Mouse (Mus musculus): ENCODE measurements at regions not wholly inside any gene's neighbourhood (a gene's known extent, or its start where the extent isn't known, plus 50 kb on each side); places are given as distances from the start of the nearest gene placed in this dataset.

DNA sequence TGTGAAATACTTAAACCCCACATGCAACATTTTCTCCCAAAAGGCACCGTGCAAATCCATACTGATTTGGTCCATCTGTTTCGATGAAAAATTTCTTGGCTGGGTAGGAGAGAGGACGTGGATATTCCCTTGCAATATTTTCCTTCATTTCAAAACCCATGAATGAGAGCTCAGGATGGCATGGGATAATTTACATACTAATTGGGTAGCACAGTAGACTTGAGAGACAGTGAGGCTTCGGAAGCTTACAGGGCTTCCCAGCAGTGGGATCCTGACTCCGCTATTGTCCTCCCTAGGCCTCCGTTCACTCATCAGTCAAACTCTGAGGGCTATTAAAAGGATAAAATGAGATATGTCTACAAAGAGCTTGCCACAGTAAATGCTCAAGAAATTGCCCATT is 59.8 kb downstream of the Sox3 start:
- DNase-seq, result no peak

DNA sequence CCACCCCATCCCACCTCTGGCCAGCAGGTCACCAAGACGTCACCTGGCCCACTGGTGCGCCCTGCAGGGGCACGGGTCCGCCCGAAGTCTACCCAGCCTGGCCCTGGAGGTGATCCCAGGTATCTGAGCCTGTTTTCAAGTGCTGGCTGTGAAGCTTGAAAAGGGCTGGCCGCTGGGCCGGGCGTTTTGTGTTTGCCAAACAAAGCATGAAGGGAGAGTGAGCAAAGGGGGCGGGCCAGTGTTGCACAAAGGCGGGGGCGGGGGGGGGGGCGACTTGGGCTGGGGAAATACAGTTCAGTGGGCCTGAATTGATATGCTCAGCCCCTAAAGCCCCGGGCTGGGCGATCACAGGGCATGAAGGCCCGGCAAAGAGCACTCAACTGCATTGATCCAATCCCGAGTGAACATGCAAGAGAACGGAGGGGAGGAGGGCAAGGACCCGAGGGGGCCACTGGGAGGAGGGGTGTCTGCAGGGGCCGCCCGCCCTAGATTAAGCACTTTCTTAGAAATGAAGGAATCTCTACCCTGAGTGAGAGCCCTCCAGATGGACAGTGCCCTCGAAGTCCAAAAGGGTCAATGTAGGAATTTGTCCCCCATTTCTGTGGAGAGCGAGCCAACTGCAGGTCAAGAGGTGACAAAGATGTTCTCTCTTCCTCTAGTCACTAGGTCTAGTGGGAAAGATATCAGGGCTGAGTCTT is 61.8 kb downstream of the Sox3 start:
- DNase-seq, result no peak

DNA sequence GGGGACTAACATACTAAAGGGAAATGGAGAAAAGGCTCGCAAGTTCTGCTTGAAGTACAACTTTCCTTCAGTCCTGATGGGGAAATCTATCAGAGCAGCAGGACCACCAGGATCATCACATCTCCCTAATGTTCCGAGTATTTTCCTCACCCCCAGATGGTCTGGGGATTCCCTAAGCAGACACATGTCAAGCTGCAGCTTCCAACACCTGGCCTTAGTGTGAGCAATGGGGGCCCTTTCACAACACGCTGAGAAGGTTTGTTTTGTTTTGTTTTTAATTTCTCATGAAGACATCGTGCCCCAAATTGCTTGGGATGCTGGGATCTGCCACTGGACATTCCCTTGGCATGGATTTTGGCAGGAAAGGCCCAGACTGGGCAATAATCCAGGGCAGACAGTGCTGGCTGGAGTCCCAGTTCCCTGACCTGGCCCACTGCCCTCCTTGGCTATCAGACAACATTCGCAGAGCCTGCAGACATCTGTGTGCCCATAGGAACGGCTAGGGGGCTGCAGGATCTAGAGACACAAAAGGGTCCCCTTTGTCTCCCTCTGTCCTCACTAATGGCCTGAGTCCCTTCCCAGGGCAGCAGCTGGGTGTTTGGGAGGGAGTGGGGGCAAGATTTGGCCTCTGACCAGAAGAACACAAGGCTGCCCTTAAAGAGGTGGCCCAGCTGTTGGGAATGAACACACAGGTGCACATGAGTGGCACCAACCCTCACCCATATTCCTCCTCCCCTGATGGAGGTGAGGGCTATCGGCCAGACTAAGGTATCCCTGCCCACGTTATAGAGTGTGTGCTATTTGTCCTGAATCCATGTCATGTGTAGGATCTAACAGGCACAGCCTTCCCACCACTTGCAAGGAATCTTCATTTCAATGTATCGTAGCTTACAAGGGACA is 67.8 kb downstream of the Sox3 start:
- DNase-seq, result peak; percentile 68

DNA sequence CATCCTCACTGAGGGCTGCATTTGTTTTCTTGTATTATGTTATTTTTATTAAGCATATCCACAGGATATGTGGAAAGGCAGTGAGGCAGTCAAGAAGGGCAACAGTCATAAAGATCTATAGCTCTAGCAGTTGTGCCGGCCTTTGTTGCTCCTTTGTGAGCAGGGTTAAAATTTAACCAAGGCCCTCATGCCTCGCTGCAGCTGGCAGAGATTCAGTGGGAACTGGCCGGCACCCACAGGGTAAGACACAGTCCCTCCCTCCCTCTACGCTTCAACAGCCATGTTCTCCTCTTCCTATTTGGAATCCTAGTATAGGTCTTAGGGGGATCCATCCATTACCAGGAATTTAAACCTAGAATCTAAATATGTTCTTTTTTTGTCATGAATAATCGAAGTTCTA is 94.7 kb downstream of the Sox3 start:
- peak; percentile 45 for DNase-seq

DNA sequence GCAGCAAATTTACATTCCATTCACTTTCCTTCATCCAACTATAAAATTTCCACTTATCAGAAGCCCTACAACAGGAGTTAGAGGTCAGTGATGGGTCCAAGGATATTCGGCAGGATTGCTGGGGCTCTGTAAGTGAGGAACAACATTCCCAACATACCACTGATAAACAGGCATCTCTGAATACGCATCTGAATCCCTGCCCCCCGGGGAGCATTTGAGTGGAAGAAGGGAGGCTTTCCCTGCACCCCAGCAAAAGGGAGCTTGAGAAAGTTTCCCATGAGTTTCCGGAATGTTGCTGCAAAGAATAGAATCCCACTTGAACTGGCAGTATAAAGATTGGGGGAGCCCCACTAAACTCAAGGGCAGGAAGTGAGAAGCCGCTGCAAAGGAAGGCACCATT is 112.5 kb downstream of the Sox3 start:
- no peak for DNase-seq

DNA sequence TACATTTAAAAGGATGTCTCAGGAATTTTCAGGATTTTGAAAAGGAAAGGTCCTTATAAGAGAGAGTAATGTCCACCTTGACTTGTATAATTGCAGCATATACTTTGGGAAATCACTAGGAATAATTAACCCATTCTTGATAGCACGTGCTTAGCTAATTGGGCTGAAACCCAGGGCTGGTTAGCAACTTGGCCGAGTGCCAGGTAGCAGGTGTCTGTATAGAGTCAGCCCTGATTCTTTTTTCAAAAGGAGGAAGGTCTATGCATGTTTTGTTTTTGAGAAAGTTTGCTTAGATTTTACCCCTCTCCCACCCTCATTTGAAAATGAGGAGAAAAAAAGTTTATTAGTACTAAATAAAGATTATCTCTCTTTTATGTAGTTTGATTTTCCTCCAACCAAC is 113.1 kb downstream of the Sox3 start:
- no peak for DNase-seq

DNA sequence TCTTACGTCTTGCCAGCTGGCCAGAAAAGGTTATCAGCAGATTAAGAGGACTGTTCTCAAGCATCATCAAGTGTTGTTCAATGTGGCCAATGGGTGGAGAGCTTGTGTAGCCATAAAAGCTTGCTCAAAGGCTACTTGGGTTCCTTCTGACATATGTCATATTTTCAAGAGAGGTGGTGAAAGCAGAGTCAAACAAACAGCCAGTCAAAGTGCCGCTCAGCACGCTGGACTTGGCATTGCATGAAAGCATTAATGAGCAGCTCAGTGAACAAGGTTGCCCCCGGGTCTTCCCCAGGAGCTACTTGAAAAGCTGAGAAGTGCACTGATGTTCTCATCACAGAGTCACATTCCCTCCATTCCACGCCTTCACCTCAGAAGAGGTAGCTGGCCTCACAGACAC is 119.6 kb downstream of the Sox3 start:
- no peak for DNase-seq

DNA sequence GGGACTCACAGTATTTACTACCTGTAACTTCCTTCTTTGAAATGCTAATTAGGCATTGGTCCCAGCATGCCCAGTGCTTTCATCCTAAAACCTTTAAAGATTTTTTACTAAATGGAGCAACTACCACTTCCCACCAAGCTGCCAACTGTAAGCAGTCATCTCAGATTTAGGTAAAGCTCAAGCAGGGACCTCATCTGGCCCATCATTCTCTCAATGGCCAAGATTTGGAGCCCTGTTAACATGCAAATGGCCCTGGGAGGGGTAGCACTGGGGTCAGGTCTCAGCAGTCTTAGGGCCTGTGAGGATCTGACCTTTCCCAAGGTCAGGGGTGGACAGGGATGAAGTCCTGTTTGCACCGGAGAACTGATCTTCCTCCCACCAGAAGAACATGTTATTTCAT is 120.8 kb downstream of the Sox3 start:
- no peak for DNase-seq

DNA sequence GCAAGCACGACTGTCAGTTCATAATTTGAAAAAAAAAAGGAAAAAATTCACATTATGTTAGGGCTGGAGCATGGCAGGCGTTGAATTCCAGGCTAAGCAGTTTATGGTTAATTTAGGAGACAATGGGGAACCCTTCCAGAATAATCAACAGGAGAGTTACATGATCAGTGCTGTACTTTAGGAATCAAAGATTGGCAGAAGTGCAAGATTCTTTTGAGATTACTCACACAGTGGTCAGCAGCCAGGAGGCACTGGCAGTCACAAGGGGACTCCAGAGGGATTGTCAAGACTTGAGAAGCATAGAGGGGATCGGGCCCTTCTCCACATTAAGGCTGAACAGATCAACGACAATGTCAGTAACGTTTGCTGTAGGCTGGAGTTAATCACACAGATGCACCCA is 142.8 kb downstream of the Sox3 start:
- no peak for DNase-seq

DNA sequence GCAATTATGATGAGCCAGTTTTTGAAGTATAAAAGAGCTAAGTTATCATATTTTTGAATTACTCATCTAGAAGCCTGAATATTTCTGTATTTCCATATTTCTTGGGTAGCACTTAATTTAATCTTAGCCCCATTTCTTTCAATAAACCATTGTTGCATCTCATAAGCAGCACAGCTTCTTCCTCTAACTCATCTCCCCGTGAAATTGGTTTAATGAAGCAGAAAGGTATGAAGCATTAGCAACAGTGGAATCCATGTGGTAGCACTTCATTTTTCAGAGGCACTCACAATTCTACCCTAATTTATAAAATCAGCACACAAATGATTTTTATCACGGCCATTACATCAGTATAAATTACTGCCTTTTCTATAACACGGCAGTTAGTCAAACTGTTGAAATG is 149.3 kb downstream of the Sox3 start:
- DNase-seq, result no peak

DNA sequence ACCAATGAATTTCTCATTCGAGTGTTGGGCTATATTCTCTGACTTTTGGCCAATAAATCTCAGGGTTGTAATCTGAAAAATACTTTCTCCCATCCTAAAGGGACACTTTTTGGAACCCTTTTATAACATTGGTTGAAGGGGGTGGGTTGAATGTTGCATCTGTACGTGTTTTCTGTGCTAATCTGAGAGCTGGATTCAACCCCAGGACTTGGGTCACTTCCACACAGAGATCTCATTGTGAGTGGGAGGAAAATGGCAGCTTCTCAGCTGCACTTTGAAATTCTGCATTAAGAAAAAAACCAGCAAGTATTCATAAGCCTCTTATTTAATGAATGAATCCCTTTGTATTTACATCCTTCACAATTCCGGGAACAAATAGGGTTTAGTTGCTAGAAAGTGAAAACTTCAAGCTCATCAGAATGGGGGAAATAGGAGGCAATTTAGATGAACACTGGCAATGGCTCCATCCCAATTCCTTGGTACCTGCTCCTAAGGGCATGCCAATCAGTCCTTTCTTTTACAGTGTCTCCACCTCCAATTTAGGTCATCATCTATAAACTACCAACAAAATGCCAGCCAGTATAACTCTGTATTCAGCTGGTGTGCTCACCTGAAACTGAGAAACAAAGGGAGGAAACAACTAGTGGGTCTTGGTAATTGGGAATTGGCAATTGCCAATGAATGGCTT is 150.1 kb downstream of the Sox3 start:
- DNase-seq, result no peak

DNA sequence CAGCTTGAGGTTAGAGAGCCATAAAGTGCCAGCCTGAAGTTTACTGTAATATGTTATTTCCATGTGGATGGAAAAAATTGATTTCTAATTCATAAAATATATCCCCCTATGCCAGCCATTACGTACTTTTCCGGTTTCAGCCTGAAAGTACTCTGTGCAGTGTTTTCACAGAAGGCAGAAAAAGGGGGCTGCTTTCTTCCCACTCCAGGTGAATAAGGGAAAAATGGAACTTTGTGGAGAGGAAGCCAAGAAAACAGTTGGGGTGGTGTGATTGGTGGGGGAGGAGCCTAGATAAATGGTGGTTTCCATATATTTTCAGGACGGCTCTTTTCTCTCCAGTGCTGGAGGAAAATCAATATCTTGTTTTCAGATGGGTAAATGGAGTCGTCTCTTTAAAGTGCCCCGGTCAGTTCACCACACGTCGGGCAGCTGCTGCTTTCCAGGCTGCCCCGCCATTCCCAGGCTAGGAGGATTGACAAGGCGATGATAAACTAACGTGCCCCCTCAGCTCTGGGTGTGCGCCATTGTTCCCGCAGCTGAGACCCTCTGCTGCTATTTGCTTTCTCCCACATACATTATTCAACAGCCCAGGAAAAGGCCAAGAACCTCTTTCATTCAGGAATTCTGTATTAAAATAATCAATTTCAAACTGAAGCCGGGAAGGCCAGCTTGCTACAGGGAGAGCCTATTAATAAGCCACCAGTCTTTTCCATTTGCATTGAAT is 127.1 kb upstream of the Atp11c start:
- DNase-seq, result no peak

DNA sequence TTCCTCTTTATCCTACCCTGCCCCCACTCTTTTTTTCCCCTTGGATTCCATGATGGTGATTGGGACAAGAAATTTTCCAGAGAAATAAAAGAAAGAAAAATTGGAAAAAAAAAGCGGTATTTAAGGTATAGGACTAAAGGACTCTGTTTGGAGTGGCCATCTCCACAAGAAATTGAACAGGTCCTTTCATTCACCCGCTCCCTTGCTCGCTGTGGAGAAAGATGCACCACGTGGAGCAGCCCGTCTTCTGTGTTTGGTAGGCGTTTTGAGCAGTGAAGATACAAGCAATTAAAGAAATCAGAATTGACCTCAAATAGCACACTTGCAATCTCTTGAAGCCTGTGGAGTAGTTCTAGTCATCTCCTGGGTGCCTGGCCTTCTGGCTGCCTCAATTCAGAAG is 126.3 kb upstream of the Atp11c start:
- DNase-seq, result no peak

DNA sequence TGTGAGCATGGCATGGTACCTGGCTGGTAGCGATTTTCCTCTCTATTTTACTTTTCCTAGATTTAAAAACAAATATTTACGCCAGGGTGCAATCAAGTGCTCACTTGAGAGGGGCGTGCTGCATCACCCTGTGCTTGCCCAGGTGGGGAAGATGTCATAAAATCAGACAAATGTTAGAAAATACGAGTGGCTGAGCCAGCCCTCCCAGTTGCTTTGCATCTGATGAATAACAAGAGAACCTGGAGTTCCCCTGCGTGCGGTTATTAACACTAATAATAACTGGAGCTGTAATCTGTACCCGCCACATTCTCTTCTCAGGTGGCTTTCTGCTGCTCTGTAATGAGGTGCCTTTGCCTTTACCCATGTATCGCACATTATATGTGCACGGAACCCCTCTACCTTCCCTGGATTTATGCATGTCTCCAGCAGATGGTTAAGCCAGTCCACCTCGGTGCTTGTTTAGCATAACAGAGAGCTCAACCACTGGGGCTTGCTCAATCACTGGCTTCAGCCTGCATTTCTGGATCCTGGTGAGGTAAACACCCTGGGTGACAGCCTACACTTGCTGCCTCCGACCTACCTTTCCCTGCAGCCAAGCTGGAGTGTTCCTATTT is 125.8 kb upstream of the Atp11c start:
- DNase-seq, result no peak

DNA sequence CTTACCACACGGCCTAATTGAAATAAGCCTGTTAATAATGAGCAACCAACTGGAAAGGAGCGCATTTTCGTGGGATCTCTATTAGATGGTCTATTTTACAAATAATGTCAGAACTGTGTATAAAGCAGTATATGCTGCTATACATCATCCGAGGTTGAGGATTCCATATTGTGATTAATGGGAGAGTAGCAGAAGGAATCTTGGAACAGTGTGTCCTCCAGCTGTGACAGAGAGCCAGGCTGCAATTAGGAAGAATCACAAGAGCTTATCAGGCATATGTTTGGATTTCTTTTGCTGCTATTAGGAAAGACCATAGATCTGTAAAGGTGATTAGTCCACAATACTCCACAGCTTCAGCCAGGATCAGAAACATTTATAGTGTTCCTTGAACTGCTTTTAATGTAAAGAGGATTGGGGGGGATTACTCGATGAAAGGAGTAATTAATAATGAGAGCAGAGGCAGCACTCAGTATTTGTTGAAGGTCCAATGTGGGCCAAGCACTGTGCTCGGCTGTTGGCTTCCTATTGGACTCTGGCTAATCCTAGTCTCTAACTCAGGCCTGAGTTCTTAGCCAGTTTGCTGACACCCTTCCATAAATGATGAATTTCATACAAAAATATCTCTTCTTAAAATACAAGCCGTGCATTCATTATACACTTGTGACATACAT is 88.7 kb upstream of the Atp11c start:
- DNase-seq, result no peak

DNA sequence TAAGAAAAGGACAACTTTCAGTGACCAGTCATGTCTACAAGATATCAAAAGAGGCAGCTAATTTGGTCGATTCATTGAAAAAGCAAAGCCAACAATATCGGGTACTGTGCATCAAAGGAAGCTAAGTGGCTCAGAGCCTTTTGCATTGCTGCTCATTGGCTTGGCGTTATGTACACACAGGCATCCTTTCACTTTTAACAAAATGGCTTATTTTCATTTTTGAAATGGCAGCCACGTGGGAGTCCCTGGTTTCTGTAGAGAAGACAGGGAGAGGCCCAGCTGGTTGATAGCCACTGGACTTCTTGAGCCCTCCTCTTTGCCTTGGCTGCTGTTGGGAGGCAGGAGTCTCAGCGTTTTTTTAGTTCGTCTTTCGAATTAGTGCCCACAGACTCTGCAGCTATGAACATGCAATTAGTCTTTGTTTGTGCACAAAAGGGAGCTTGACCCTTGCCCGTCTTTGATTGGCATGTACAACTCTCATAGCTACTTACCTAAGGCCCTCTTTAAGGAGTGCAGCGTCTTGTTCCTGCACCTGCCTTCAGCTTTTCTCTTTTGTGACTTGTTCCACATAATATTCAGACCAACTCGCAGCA is 52.3 kb upstream of the Atp11c start:
- DNase-seq, result no peak
